Mouse (Mus musculus) lung, postnatal 14 days (tissue): ENCODE measurements around the gene Tmem30b.
"Not testable (repeated sequence)": the region's sequence is repeated elsewhere in the genome, so short reads cannot be mapped to it uniquely, and the experiment has no call there.

Experiments used
- DNase-seq: peaks from one replicate; pipeline ENCODE4 v3.0.0; 2021

Tmem30b gene

GRCm38 (mm10) chr12:73554155-73554554, 8.0 kb upstream of the Tmem30b start:
- DNase-seq, result peak; percentile 84

DNA sequence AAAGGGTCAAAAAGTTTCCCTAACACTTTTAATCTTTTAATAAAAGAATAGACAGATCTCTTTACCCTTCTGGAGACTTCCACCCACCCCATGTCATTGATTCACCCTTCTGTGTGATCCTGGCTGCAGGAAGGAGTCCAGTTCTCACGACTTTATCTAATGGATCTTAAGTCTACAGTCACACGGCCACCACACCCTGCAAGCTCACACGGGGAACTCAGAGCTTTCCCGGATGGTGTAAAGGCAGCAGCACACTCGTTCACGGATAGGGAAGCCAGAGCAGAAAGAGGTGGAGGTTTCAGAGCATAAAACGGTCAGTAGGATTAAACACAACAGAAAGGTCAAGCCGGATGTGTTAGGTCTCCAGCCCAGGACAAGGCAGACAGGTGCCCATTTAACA, 2.1 kb upstream of the Tmem30b start:
- DNase-seq, result no peak

DNA sequence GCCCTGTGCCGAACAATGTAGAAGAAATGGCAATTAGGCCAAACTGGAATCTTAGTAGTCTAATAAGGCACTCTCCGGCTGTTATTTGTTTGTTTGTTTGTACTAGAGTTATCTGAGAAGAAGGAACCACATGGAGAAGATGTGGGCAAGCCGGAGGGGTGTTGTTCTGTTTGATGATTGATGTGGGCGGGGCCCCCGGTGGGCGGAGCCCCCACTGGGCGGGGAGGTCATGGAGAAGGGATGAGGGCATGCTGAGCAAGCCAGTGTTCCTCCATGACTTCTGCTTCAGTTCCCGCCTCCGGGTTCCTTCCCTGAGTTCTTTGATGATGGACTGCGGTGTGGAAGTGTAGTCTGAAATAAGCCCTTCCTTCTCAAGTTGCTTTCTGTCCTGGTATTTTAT, 1.5 kb upstream of the Tmem30b start:
- DNase-seq, result no peak

DNA sequence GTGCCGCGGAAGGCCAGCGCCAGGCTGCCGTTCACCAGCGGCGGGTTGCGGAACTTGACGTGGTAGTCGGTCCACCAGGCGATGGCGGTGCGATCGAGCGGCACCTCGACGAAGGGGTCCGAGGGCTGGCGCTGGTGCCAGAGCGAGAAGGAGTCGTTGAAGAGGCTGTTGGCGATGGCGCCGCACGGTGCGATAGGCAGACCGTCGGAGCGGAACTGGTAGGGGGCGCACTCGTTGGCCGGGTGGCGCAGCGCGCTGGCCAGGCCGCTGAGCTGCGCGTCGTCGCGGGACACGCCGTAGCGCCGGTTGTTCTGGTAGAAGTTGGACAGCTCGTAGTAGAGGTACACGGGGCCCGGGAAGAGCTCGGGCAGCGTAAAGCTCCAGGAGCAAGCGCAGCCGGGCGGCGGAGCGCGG, 513 bp downstream of the Tmem30b start:
- DNase-seq, result peak; percentile 58

DNA sequence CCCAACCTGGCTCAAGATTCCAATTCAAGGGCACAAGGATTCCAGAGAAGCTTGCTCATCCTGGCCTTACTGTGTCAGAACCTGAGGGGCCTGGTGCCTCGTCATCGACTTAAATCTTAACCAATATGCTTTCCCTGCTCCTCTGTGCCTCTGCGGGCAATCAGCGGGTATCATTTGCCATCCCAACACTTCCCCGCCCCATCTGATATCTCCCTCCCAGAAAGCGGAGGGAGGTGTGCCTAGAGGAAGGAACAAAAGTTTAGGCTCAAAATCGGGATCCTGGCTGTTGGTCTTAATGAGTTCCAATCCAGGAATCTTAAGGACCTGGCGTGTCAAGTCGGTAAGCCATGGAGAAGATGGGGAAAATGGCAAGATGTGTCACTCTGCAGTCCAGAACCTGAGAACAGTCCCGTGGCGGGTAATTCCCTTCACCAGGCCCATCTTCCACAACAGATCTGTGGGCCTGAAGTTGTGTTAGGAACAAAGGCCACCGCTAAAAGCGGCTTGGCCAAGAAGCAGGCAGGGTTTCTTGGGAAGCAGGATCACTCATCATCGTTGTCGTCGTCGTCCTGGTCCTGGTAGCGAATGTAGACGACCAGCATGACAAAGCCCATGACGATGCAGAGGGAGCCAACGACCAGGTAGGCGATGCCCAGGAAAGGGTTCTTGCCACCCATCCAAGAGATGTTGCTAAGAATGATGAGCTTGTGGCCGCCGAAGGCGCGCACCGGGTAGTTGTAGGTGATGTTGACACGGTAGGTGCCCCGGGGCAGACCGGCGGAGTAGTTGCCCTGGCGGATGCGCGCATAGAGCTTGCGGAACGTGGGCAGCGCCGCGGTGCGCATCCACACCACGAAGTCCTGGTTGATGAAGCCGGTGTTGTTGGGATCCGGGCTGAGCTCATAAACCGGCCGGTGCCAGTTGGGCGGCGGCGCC, 1.2 kb downstream of the Tmem30b start:
- no peak for DNase-seq

- no peak for DNase-seq
These were observed 3.0 kb downstream of the Tmem30b start for GRCm38 (mm10) chr12:73543191-73543590.

DNA sequence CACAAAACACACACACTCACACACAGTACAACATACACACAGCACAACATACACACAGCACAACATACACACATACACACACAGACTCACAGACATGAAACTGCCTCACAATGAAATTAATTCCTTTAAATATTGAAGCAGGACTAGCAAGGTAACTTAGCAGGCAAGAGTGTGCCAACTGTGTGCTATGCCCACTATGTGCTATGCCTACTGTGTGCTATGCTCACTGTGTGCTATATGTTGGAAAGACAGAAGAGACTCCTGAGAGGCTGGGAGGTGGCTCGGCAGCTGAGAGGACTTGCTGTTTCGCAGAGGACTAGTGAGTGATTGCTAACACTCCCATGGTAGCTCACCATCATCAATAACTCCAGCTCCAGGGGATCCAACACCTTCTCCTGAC, 5.8 kb downstream of the Tmem30b start:
- no peak for DNase-seq

DNA sequence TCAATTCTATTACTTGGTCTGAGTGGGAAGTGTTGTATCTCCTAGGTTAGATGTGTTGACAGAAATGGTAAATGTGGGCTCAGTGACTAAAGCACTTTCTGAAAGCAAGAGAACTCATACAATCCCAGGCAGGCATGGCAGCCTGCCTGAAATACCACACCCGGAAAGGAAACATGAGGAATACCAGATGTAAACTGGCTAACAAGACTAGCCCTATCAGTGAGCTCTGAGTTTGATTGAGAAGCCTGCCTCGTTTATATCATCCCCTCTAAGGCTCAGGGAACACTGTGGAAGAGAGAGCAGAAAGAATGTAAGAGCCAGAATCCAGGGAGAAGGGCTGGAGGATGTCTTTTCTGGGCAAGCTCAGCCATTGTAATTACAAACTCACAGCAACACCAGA, 7.0 kb downstream of the Tmem30b start:
- DNase-seq, result no peak

- DNase-seq, result not testable (repeated sequence)
These were observed 8.1 kb downstream of the Tmem30b start for GRCm38 (mm10) chr12:73538139-73538508.

DNA sequence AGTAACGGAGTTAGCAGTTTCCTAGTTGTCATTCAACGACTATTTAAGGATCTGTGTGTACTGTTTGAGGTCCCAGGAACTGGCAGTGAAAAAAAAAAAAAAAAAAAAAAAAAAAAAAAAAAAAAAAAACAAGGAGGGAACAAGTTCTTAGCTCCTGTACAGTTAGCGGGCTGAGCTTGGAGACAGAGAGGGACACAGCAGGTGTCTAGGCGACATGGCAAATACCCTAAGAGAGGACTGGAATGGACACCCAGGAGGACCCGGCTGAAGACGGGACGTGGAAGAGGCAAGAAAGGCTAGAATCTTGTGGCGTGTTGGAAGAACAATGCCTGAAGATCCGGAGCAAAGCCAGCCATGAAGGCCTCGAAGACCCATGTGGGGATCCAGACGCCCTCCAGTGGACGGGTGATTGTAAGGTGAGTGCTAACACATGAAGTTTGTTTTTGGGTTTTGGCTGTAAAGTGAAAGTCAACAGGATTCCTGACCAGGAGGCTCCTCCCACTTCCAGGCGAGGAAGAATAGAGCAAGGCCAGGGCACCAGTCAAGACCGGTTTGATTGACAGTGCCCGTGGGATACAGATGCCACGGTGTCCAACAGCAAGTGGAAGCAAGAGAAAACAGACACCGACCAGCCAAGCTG, 8.6 kb downstream of the Tmem30b start:
- DNase-seq, result peak; percentile 51

DNA sequence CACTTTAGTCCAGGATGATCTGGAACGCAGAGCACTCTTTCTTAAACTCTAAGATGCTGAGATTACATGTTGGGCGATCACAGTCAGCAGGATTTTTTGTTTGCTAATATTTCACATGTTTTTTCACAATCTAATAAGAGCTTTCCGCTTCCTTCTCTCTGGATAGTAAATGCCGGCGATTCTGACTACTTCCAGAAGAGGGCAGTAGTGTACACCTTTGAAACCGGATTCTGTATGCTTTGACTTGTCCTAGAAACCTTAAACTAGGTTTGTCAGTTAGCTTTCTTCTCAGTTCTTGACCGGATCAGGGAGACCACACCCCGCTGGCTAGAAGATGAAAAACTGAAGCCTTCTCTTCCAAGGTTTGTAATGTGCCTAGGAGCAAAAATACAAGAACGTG, 11.6 kb downstream of the Tmem30b start:
- peak; percentile 74 for DNase-seq

- no peak for DNase-seq
These were observed 14.2 kb downstream of the Tmem30b start for GRCm38 (mm10) chr12:73531889-73532479.

DNA sequence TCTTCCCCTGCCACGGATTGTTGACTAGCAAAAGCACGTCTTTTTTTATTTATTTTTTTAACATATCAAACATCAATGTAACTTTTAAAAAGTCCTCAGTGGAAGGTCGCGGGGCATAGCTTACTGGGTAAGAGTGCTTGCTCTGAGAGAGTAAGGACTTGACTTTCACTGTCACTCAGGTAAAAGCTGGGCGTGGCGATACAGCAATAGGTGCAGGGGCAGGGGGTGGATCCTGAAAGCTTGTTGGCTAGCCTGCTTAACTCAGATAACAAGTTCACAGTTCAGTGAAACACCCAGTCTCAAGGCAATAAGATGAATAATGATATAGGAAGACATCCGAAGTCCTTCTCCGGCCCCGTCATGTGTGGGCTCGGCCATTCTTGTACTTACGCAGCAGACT, 16.6 kb downstream of the Tmem30b start:
- DNase-seq, result no peak

DNA sequence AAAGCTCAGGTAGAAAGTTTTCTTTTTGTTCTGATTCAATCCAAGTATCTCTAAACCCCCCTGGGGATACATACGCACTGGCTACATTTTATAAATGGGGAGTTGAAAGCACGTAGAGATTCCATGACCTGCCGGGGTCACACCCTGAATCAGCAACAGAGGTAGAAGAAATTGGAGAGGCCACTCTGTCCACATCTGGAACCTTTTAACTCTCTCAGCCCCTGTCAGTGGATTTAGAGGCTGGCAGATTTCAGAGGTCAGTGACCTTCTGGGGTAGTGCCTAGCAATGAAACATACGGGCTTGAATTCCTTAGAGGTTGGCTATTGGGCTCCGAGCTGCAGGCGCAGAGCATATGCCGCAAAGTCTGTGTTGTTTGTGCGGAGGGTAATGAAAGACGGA, 17.1 kb downstream of the Tmem30b start:
- no peak for DNase-seq

DNA sequence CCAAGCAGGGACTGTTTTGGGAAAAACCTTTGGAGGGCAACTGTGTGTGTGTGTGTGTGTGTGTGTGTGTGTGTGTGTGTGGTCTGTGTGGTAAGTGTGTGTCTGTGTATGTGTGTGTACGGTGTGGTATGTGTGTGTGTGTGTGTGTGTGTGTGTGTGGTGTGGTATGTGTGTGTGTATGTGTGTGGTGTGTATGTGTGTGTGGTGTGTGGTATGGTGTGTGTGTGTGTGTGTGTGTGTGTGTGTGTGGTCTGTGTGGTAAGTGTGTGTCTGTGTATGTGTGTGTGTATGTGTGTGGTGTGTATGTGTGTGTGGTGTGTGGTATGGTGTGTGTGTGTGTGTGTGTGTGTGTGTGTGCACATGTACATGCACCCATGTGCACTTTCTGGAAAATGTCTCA, 18.1 kb downstream of the Tmem30b start:
- not testable (repeated sequence) for DNase-seq

- DNase-seq, result no peak
These were observed 20.8 kb downstream of the Tmem30b start for GRCm38 (mm10) chr12:73525254-73525885.

GRCm38 (mm10) chr12:73523066-73523465, 23.1 kb downstream of the Tmem30b start:
- DNase-seq, result no peak

DNA sequence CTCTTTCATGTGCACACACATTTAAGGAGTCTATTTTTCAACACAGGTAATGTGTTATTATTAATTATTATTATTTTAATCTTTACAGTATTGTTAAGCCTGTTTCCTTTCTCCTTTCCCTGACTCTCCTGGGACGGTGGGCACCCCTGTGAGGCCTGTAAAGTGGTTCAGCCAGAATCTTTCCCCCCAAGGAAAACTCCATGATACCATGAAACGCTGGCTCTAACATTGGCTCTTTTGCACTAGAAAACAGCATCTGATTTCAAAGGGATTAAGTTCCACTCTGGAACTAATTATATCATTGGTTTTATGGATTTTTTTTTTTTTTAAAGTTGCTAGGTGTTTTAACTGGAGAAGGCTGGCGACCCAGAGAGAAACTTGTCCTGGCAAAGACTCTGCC, 24.2 kb downstream of the Tmem30b start:
- DNase-seq, result no peak

- no peak for DNase-seq
These were observed 24.9 kb downstream of the Tmem30b start for GRCm38 (mm10) chr12:73521238-73521841.

GRCm38 (mm10) chr12:73517768-73518167, 28.4 kb downstream of the Tmem30b start:
- DNase-seq, result no peak

GRCm38 (mm10) chr12:73517022-73517709, 29.0 kb downstream of the Tmem30b start:
- peak; percentile 88 for DNase-seq

GRCm38 (mm10) chr12:73516516-73516915, 29.7 kb downstream of the Tmem30b start:
- no peak for DNase-seq
